Mouse (Mus musculus): ENCODE data around the gene Omp. TPM values are rescaled to one million over a fixed set of nuclear protein-coding genes. Genes with fewer than 3 reads are reported as not detected.
A peak's percentile ranks its signal among the peaks of the same experiment; 100 is the strongest.

The Omp gene
- polyA plus RNA-seq, 1 experiment = not detected

DNA sequence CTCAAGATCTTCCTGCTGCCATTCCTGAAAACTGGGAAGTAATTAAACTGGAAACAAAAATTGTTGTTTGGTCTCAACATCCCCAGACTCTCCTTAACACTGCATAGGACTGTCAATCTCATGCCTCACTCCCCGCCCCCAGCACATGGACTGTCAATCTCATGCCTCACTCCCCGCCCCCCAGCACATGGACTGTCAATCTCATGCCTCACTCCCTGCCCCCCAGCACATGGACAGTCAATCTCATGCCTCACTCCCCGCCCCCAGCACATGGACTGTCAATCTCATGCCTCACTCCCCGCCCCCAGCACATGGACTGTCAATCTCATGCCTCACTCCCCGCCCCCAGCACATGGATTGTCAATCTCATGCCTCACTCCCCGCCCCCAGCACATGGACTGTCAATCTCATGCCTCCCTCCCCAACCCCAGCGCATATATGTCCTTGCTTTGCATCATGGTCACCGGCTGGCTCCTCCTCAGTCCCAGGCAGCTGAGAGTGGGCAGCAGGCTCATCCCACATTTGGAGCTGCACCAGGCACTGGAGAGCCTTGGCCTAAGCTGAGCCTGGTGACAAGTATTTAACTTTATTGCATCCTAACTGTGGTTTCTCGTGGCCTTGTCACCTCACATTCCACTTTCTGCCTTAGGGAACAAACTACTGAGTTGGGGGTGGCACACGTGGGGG, 3.6 kb upstream of the Omp start:
- no peak for TF ChIP-seq POLR2A (IDR thresholded peaks at IDR 0.05; ENCODE audit: insufficient read depth, low read depth, low read length)
- TF ChIP-seq CTCF (IDR thresholded peaks at IDR 0.05; ENCODE audit: insufficient read depth, low read depth, low read length) = no peak
- H3K27ac ChIP-seq (ENCODE audit: insufficient read depth, low read depth, low read length) = no peak overlapping the region
- WGBS = 77% methylated on average over 10 of the region's 10 CpGs

DNA sequence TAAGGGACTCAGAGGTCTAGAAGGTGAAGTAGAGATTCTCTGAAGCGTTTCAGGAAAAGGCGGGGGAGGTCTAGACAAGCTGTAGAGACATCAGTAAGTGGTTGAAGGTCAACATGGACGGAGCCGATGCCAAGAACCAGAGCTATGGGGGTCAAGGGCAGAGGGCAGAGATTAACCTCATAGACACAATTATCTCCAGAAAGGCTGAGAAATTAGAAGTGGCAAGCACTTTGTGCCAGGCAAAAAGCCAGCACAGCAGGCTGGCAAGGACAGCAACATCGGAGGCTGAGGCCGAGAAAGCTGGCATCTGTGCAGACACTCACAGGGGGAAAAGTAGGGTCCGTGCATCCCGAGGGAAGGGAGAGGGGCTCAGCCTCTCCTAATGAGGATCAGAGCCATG, 2.5 kb upstream of the Omp start:
- no peak for TF ChIP-seq POLR2A (IDR thresholded peaks at IDR 0.05; ENCODE audit: insufficient read depth, low read depth, low read length)
- no peak for TF ChIP-seq CTCF (IDR thresholded peaks at IDR 0.05; ENCODE audit: insufficient read depth, low read depth, low read length)
- 65% methylated on average over 8 of the region's 8 CpGs for WGBS
- Histone ChIP-seq H3K4me3 (ENCODE audit: insufficient read depth, low read depth, low read length) (no peak overlapping the region), H3K4me1 (ENCODE audit: control insufficient read depth, insufficient read depth, low read length) (peaks cover 9% of the 10 kb centered on the region), H3K27ac (ENCODE audit: insufficient read depth, low read depth, low read length) (no peak overlapping the region)

More for the DNA sequence above, 3.6 kb upstream of the Omp start:
- H3K4me1 ChIP-seq (ENCODE audit: control insufficient read depth, insufficient read depth, low read length) = peaks cover 9% of the 10 kb centered on the region
- H3K4me3 ChIP-seq (ENCODE audit: insufficient read depth, low read depth, low read length) = no peak overlapping the region

DNA sequence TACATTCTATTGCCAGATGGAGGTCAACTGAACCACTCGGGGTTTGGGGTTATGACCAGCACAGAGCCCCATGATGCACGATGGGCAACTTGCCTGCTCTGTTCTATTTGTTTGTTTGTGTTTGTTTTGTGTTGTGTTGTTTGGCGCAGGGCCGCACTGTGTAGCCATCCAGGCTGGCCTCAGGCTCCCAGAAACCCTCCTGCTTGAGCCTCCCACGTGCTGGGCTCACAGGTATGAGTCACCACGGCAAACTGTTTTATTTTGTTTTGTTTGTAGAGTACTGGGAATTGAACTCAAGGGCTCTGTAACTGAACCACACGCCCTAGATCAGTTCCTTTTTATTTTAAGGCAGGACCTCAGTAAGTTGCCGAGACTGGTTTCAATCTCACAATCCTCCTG, 1.1 kb upstream of the Omp start:
- WGBS = 55% methylated on average over 8 of the region's 8 CpGs
- TF ChIP-seq POLR2A (IDR thresholded peaks at IDR 0.05; ENCODE audit: insufficient read depth, low read depth, low read length) = no peak
- TF ChIP-seq CTCF (IDR thresholded peaks at IDR 0.05; ENCODE audit: insufficient read depth, low read depth, low read length) = no peak
- no peak overlapping the region for H3K4me3 ChIP-seq (ENCODE audit: insufficient read depth, low read depth, low read length)
- no peak overlapping the region for H3K27ac ChIP-seq (ENCODE audit: insufficient read depth, low read depth, low read length)
- H3K4me1 ChIP-seq (ENCODE audit: control insufficient read depth, insufficient read depth, low read length) = peaks cover 9% of the 10 kb centered on the region

DNA sequence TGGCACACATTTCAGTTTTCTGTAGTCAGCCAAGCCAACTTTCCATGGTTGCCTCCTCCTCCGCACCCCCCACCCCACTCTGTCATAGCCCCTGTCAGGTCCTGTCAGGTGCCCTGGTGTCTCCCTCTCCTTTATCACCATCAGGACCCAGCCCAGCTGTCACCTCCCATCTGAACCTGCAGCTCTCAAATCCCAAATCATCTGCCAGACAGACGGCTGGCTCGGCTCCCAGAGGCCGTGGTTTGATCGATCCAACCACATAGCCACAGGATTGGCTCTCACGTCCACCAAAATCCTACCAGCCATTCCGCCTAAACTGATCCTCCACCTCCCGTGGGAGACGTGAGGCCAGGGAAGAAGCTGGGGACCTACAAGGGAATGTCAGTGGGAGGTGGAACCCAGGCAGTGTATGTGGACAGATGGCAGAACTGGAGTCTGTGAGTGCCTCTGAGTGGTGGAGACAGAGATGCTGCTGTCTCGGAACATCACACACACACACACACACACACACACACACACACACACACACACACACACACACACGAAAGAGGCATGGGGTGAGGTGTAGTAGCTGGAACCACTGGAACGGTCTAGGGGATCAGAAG, 642 bp upstream of the Omp start:
- Histone ChIP-seq H3K27ac (ENCODE audit: insufficient read depth, low read depth, low read length) (no peak overlapping the region), H3K4me1 (ENCODE audit: control insufficient read depth, insufficient read depth, low read length) (peaks cover 9% of the 10 kb centered on the region), H3K4me3 (ENCODE audit: insufficient read depth, low read depth, low read length) (no peak overlapping the region)
- TF ChIP-seq CTCF (IDR thresholded peaks at IDR 0.05; ENCODE audit: insufficient read depth, low read depth, low read length) (no peak), POLR2A (IDR thresholded peaks at IDR 0.05; ENCODE audit: insufficient read depth, low read depth, low read length) (no peak)
- WGBS = 86% methylated on average over 12 of the region's 12 CpGs

DNA sequence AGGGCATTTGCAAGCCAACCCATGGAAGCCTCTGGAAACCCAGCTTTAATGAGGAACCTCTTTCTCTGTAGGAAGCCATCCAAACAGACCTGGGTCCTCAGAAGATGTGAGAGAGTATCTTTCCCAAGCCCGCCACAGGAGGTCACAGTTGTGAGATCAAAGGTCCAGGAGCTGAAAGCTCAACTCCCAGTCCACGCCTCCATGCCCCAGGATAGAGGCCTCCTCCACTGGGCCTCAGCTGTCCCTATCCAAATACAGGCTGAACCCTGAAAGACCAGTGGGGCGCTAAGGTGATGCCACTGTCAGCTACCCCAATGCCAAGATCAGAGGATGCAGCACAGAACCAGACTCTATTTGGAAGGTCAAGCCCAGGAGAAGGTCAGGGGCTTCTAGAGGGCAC, 2.7 kb downstream of the Omp start:
- peaks cover 5% of the 10 kb centered on the region for H3K4me1 ChIP-seq (ENCODE audit: control insufficient read depth, insufficient read depth, low read length)
- TF ChIP-seq CTCF (IDR thresholded peaks at IDR 0.05; ENCODE audit: insufficient read depth, low read depth, low read length) (no peak), POLR2A (IDR thresholded peaks at IDR 0.05; ENCODE audit: insufficient read depth, low read depth, low read length) (no peak)
- no peak overlapping the region for H3K27ac ChIP-seq (ENCODE audit: insufficient read depth, low read depth, low read length)
- 98% methylated on average over 3 of the region's 3 CpGs for WGBS
- H3K4me3 ChIP-seq (ENCODE audit: insufficient read depth, low read depth, low read length) = no peak overlapping the region

DNA sequence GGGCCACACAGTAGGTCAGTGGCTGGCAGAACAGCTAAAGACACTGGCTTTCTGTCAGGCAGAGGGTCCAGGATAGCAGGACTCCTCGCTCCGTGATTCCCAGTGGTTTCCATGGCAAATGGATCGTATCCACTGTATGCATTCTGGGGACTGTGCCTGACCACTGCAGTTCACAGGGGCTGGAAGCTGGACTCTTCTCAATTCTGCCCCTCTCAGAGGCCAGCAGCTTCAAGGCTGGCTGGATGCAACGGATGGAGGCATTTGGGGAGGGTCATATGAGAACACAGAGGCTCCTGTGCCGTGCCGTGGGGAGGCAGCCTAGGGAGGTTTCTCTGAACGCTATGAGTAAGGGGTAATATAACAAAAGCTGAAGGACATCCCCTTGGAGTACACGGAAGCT, 3.1 kb downstream of the Omp start:
- TF ChIP-seq CTCF (IDR thresholded peaks at IDR 0.05; ENCODE audit: insufficient read depth, low read depth, low read length) (no peak), POLR2A (IDR thresholded peaks at IDR 0.05; ENCODE audit: insufficient read depth, low read depth, low read length) (no peak)
- Histone ChIP-seq H3K27ac (ENCODE audit: insufficient read depth, low read depth, low read length) (no peak overlapping the region), H3K4me1 (ENCODE audit: control insufficient read depth, insufficient read depth, low read length) (peaks cover 8% of the 10 kb centered on the region), H3K4me3 (ENCODE audit: insufficient read depth, low read depth, low read length) (no peak overlapping the region)
- WGBS = 67% methylated on average over 8 of the region's 8 CpGs

DNA sequence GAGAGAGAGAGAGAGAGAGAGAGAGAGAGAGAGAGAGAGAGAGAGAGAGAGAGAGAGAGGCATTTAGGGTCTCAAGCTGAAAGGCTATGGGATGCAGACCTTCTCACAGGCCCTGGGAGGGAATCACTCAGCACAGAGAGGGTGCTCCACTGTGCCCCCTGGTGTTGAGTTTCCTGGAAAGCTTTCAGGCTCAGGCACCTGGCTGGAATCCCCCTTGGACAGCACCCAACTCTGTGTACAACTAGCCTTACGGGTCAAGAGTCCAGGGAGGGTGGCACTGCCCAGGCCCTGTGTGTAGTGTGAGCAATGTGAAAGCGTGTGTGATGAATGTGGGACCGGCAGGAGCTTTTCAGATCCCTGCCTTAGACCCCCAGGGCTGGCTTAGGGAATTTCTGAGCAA, 4.1 kb downstream of the Omp start:
- Histone ChIP-seq H3K4me3 (ENCODE audit: insufficient read depth, low read depth, low read length) (no peak overlapping the region), H3K4me1 (ENCODE audit: control insufficient read depth, insufficient read depth, low read length) (peaks cover 4% of the 10 kb centered on the region; the same call in 1 of the 2 replicates), H3K27ac (ENCODE audit: insufficient read depth, low read depth, low read length) (no peak overlapping the region)
- WGBS = 79% methylated on average over 3 of the region's 3 CpGs
- no peak for TF ChIP-seq POLR2A (IDR thresholded peaks at IDR 0.05; ENCODE audit: insufficient read depth, low read depth, low read length)
- TF ChIP-seq CTCF (IDR thresholded peaks at IDR 0.05; ENCODE audit: insufficient read depth, low read depth, low read length) = peak; percentile 10; the same call in 1 of the 2 replicates

DNA sequence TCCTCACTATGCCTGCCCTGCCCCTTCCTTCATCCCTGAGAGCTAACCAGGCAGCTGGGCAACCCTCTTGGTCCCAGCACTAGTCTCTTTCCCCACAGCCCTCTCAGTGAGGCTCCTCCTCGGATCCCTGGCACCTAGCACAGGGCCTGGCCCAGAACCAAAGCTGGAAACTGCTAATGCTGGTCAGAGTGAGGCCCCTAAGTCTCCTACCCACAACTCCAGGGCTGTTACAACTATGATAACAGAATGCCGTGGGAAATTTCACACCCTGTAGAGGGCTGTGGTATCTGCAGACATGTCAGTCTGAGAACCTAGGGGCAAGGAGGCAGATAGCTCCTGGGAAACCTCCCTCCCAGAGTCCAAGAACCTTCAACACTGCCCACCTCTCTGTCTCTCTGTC, 4.7 kb downstream of the Omp start:
- Histone ChIP-seq H3K27ac (ENCODE audit: insufficient read depth, low read depth, low read length) (no peak overlapping the region), H3K4me3 (ENCODE audit: insufficient read depth, low read depth, low read length) (no peak overlapping the region), H3K4me1 (ENCODE audit: control insufficient read depth, insufficient read depth, low read length) (peaks cover 4% of the 10 kb centered on the region; the same call in 1 of the 2 replicates)
- TF ChIP-seq POLR2A (IDR thresholded peaks at IDR 0.05; ENCODE audit: insufficient read depth, low read depth, low read length) (no peak), CTCF (IDR thresholded peaks at IDR 0.05; ENCODE audit: insufficient read depth, low read depth, low read length) (no peak)
- 43% methylated on average over 2 of the region's 2 CpGs for WGBS

DNA sequence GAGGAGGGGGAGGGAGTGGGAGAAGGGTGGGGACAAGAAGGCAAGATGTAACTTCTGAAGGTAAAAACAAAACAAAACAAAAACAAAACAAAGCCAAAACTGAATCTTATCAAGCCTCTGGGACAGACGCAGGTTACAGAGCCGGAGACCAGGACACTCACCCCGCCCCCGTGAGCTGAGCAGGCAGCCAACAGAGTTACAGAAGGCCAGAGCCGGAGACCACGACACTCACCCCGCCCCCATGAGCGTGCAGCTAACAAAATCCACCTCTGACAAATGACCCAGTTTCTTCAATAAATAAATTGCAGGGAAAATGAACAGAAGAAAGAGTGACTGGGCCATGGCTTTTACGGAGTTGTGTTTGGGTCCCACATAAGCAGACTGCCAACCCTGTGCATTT, 6.1 kb downstream of the Omp start:
- TF ChIP-seq POLR2A (IDR thresholded peaks at IDR 0.05; ENCODE audit: insufficient read depth, low read depth, low read length) (no peak), CTCF (IDR thresholded peaks at IDR 0.05; ENCODE audit: insufficient read depth, low read depth, low read length) (no peak)
- H3K4me1 ChIP-seq (ENCODE audit: control insufficient read depth, insufficient read depth, low read length) = peaks cover 4% of the 10 kb centered on the region; the same call in 1 of the 2 replicates
- 50% methylated on average over 9 of the region's 9 CpGs for WGBS
- no peak overlapping the region for H3K4me3 ChIP-seq (ENCODE audit: insufficient read depth, low read depth, low read length)
- H3K27ac ChIP-seq (ENCODE audit: insufficient read depth, low read depth, low read length) = no peak overlapping the region

Measured in olfactory bulb, adult 2 months (tissue).